Mouse (Mus musculus): ENCODE data around the gene Smim24. TPM values are rescaled to one million over a fixed set of nuclear protein-coding genes. Genes with fewer than 3 reads are reported as not detected.
A peak's percentile ranks its signal among the peaks of the same experiment; 100 is the strongest.

Gene Smim24
- total RNA-seq, 2 experiments from 2014 or later: 1.3 to 1.4 TPM

DNA sequence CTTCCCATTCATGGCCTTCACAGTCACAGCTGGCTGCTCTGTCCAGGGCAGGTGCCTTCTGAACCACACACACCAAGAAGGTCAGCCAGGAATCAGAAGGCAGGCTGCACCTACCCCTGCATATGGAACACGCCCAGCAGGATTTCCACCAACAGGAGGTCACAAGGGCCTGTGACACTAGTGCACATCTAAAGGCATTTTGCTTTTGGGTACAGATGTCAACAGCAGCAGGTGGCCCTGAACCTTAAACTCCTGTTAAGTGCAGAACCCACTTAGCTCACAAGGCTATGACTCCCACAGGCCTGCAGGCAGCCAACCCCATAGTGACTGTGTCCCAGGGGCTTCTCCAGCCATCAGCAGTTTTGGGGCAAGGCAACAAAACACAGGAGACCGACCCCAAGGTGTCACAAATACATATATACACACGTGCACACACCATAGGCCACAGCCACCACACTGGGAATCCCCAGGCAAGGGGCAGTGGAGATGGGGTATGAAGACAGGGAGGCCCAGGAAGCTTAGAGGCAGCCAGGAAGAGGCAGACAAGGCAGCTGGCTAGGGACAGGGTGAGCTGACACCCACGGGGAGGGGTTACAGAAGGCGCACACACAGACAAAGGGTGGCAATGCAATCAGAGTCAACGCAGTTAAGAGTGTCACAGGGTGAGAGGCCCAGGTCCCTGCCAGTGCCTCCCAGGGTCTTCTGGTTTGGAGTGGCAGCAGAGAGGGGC is 26.2 kb upstream of the Smim24 start:
- Histone ChIP-seq H3K4me3 (no peak overlapping the region), H3K27ac (no peak overlapping the region)
- intact Hi-C loops (cut with DNase I): no loop called here
- no peak for TF ChIP-seq CTCF (IDR thresholded peaks at IDR 0.05)
- no peak for DNase-seq (ENCODE audit: extremely low spot score in 1 of 2, low spot score in 2 of 2)

DNA sequence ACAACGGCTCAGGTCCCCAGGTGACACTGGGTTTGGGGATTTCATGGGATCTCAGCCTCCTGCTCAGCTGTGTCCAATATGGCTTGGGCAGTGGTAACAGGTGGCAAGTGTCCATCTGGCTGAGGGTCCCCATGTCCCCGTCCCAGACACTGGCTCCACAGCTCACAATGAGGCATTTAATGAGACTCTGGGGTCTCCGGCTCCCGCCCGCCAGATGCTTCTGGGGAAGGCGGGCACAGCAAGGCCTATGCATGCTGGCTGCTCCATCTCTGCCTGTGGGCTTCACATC is 25.7 kb upstream of the Smim24 start:
- intact Hi-C loops (cut with DNase I): no loop called here
- Histone ChIP-seq H3K27ac (no peak overlapping the region), H3K4me3 (no peak overlapping the region)
- DNase-seq (ENCODE audit: extremely low spot score in 1 of 2, low spot score in 2 of 2): no peak
- no peak for TF ChIP-seq CTCF (IDR thresholded peaks at IDR 0.05)

DNA sequence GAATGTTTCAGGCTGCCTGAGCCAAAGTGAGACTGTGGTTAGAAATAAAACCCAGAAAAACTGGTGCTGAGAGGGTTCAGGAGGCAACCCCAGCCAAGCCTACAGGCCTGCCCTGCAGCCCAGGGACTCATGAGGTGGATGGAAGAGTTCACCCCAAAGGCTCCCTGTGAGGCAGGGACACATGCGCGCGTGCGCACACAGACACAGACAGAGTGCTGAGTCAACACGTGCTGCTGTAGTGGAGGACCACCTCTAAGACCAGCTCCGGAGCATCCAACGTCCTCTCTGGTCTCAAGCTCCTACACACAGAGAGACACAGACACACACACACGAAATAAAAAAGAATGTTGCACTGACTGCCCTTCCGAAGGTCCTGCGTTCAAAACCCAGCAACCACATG is 17.5 kb upstream of the Smim24 start:
- Histone ChIP-seq H3K27ac (no peak overlapping the region), H3K4me3 (no peak overlapping the region)
- intact Hi-C loops (cut with DNase I): no loop called here
- TF ChIP-seq CTCF (IDR thresholded peaks at IDR 0.05): no peak
- no peak for DNase-seq (ENCODE audit: extremely low spot score in 1 of 2, low spot score in 2 of 2)

DNA sequence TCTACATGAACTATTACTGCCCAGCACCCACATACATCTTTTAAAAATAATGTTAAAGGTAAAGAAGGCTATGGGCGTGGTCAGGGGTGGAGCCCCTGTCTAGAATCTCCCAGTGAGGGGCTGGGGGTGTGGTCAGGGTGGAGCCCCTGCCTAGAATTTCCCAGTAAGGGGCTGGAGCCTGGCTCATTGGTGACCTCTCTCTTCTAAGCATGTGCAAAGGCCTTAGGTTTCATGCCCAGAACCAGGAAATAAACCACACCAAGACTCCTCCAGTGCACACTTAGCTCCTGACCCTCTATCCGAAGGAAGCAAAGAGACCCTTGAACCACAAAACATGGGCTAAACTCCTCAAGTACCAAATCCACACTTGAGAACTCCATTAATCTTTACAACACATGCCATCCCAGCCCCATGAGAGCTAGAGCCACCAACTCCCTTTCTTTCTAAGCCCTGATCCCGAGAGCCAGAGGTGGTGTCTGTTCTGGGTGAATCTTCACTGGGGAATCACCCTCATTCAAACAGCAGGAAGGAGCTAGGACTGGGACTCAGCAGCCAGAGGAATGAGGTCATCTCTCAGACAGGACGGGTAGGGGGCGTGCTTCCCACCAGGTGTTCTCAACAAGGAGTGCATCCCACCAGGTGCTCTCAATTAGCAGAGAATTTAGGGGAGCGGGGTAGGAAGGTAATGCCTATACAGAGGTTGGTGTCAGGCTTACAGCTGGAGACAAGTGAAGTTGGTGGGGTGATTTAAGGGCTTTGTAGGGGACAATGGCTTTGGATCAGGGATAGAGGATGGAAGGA is 16.1 kb upstream of the Smim24 start:
- H3K27ac ChIP-seq: no peak overlapping the region
- DNase-seq (ENCODE audit: extremely low spot score in 1 of 2, low spot score in 2 of 2): no peak
- intact Hi-C loops (cut with DNase I): no loop called here
- TF ChIP-seq CTCF (IDR thresholded peaks at IDR 0.05): no peak
- peak overlapping the region; percentile 98 for H3K4me3 ChIP-seq

DNA sequence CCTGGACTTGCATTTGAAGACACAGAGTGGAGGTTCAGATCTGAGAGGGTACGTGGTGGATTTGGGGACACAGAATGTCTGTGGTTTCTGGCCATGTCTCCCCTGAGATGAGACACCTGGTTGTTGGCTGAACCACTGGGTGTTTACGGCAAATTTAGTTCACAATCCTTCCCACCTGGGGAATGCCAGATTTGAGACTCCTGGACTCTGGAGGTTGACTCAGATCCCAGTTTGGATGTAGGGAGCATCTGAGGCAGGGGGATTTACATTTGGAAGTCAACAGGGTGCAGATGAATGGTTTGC is 15.5 kb upstream of the Smim24 start:
- Histone ChIP-seq H3K27ac (no peak overlapping the region), H3K4me3 (peak overlapping the region; percentile 98)
- intact Hi-C loops (cut with DNase I): no loop called here
- no peak for TF ChIP-seq CTCF (IDR thresholded peaks at IDR 0.05)
- DNase-seq (ENCODE audit: extremely low spot score in 1 of 2, low spot score in 2 of 2): no peak

DNA sequence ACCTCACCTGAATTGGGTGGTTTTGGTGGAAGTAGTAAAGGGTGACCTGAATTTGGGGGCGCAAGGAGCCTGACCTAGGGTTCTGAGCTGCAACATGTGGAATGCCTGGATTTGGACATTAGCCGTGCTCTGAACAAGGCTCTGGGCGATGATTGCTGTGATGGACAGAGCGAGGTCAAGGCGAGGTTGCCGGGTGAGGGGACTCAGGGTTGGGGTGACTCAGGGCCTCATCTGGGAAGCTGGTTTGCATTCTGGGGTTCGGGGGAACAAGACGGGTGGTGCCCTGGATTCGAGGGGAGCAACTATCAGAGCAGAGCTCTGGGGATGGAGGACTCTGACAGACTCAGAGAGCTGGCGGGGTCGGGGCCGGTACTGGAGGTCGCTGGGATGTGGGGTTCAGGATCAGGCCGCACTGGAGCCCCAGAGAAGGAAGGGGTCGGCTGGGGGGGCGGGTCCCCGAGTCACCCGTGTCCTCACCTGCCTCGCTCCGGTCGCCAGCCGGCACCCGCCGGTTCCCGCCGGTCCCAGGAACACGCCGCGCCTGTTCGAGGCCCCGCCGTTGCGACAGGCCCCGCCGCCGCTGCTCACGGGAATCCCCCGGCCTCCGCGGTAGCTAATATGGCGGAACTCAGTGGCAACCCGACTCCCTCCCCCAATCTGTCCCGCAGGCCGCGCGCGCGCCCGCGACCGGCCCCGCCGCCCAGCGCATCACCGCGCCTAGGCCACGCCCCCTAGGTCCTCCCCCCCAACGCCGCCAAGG is 14.9 kb upstream of the Smim24 start, which contains the start of gene Fzr1:
Fzr1 (minus strand) TSS at position 724 of the 760 bp plus-strand sequence.
- Histone ChIP-seq H3K4me3 (peak within 1 kb of the TSS; percentile 98), H3K27ac (peak within 1 kb of the TSS; percentile 90)
- TF ChIP-seq CTCF (IDR thresholded peaks at IDR 0.05): no peak
- DNase-seq (ENCODE audit: extremely low spot score in 1 of 2, low spot score in 2 of 2): no peak
- intact Hi-C loops (cut with DNase I): no loop called here

DNA sequence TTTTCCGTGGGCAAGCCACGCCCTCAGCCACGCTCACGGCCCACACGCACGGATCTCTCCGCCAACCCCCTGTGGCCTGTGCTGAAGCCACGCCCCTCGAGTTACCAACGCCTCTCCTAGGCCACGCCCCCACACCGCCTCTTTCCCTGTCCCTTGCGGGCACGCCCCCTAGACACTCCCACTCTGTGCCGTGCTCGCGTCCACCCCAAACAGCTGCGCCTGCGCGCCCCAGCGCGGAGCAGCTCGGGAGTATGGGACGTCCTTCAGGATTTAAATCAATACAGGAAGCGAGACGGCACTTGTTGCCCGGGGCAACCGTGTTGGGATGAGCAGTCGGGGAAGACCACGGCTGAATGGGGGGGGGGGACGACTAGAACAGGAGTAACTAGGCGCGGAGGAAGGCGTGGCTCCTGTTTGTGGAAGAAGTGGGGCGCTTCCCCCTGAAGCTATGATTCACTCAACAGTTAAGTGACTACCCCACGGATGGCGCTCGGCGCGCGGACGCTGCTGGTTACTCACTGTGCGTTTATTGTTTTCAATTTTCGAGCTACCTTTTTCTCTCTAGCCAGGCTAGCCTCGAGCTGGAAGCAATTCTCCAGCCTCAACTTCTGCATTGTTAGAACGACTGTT is 14.2 kb upstream of the Smim24 start:
- Histone ChIP-seq H3K4me3 (peak overlapping the region; percentile 98), H3K27ac (no peak overlapping the region)
- no peak for TF ChIP-seq CTCF (IDR thresholded peaks at IDR 0.05)
- DNase-seq (ENCODE audit: extremely low spot score in 1 of 2, low spot score in 2 of 2): peak; percentile 100
- intact Hi-C loops (cut with DNase I): no loop called here

DNA sequence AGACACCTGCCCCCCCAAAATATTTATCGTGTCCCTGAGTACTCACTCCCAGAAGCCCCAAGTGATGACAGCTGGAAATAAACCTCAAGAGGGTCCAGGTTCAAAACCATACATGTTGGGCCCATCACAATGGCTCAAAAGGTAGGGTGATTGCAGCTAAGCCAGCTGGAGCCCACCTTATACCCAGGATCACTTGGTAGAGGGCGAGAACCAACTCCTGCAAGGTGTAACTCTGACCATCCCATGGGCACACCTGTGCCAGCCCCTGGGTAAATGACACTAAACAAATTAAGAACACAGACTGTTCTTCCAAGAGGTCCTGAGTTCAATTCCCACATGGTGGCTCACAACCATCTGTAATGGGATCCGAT is 13.7 kb upstream of the Smim24 start:
- Histone ChIP-seq H3K4me3 (peak overlapping the region; percentile 50), H3K27ac (no peak overlapping the region)
- DNase-seq (ENCODE audit: extremely low spot score in 1 of 2, low spot score in 2 of 2): no peak
- intact Hi-C loops (cut with DNase I): no loop called here
- no peak for TF ChIP-seq CTCF (IDR thresholded peaks at IDR 0.05)

DNA sequence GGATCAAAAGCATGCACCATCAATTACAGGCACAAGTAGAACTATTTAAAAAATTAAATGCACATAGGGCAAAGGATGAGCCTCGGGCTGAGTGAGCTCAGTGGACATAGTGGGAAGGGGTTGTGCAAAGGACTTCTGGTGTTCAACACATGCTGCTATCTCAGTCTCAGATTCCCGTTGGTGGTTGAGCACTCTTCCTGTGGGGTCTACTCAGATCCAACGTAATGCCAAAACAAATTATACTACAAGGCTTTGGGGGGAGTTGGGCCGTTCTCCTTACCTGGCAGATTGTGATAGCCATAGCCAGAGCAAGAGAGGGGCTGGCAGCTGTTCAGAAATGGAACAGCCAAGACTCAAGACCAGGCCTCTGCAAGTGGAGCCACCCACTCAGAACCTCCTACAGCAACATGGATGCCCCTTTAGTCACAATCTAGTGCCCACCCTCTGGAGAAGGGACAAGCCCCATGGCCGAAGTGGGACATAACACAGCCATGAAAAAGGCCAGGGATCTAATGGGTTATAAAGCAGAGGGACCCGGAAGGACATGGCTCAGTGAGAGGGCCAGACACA is 13.0 kb upstream of the Smim24 start:
- Histone ChIP-seq H3K4me3 (no peak overlapping the region), H3K27ac (no peak overlapping the region)
- intact Hi-C loops (cut with DNase I): no loop called here
- no peak for TF ChIP-seq CTCF (IDR thresholded peaks at IDR 0.05)
- DNase-seq (ENCODE audit: extremely low spot score in 1 of 2, low spot score in 2 of 2): no peak

DNA sequence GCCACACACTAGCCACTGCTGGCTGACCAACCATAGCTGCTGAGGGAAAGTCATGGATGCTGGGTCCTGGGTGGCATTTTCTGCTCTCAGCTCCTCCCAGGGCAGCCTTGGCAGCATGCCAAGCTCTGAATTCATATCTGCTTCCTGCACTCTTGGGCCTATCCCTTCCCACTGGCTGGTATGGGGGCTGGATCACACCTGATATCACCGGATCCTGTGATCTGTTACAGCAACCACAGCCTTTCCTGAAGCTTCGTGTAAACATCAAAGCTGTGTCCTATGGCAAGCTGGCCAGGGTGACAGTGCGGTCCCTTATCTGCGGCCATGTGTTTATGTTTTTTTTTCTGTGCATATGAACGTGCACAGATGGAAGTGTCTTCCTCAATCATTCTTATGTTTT is 10.8 kb upstream of the Smim24 start:
- DNase-seq (ENCODE audit: extremely low spot score in 1 of 2, low spot score in 2 of 2): no peak
- H3K4me3 ChIP-seq: no peak overlapping the region
- no peak for TF ChIP-seq CTCF (IDR thresholded peaks at IDR 0.05)
- intact Hi-C loops (cut with DNase I): no loop called here
- no peak overlapping the region for H3K27ac ChIP-seq

DNA sequence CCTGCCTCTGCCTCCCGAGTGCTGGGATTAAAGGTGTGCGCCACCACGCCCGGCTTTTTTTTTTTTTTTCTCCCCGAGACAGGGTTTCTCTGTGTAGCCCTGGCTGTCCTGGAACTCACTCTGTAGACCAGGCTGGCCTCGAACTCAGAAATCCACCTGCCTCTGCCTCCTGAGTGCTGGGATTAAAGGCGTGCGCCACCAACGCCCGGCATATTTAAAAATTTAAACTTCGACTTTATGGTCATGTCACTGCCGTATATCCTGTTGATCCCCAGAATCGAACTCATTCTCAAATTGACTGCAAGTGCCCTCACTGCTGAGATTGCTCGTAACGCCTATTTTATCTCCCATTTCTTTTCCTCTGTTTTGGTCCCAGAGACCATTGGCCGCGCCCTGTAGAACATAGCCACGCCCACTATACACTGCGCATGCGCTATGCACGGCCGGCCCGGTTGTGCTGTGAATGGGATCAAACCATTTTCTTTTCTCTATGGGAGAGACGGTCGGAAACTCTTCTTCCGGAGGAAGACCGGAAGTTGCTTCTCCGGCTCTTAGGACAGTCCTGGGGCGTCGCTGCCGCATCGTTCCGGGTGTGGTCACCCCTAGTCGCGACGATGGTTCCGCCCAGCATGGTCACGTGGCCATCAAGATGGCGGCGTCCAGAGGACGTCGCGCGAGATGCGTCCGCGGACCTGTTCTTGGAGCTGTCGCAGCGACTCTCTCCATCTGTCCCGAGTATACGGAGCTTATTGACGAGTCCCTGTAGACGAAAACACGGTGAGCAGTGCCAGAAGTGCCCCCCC is 8.8 kb upstream of the Smim24 start, which contains the start of the genes Dohh and Gm48551:
Dohh (plus strand) TSS at position 627 of the 803 bp plus-strand sequence.
Gm48551 (plus strand) TSS at position 665 of the 803 bp plus-strand sequence.
- no peak for TF ChIP-seq CTCF (IDR thresholded peaks at IDR 0.05)
- Histone ChIP-seq H3K27ac (peak within 1 kb of the TSS; percentile 81), H3K4me3 (peak within 1 kb of the TSS; percentile 86)
- intact Hi-C loops (cut with DNase I): no loop called here
- DNase-seq (ENCODE audit: extremely low spot score in 1 of 2, low spot score in 2 of 2): peak; percentile 97 to 98

Measured in left cerebral cortex, adult 2 months (tissue).